Mouse (Mus musculus) lung, adult 2 months (tissue): Measurements from ENCODE around the gene Rtbdn.

Experiments
- CTCF ChIP-seq: fragments of 200-500 bp; IDR thresholded peaks from 2 replicates; pipeline ENCODE4 v1.5.1; 2011; ENCODE audit warnings: mild to moderate bottlenecking, low read length, control low read depth; ENCODE audit not compliant: insufficient read depth
- POLR2A ChIP-seq: fragments of 200-500 bp; IDR thresholded peaks from 2 replicates; pipeline ENCODE4 v1.6.1; 2011; ENCODE audit warnings: low read depth, mild to moderate bottlenecking, control low read depth, low read length, borderline replicate concordance; ENCODE audit errors: extremely low read depth

DNA sequence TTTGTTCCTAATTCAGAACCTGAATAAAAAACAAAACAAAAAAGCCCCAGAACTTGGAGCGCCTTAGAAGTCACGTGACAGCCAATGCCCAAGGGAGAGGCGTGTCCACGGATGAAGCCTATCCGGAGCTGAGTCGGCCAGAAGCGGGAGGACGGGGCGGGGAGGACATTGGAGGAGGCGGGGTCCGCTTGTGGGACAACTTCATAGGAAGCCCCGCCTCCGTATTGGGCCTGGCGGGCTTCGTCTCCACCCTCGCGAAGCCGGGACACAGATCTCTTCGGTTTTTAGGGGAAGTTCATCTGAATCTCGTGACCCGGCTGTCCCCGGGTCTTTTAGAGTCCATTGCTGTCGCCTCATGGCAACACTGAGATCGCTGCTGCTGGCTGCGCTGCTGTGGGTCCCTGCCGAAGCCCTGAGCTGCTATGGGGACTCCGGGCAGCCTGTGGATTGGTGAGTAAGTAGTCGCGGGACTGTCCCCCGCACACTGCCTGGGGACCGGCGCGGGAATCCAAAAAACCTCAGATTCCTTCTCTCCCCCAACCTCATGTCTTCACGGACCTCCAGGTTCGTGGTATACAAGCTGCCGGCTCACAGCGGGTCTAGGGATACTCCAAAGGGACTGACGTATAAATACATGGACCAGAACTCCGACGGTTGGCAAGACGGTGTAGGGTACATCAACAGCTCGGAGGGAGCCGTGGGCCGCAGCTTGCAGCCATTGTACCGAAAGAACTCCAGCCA is 38.2 kb upstream of the Rtbdn start, which contains the start of gene Dnase2a:
- TF ChIP-seq CTCF: no peak
- TF ChIP-seq POLR2A: peak; percentile 51; the same call in 1 of the 2 replicates
